ENCODE assay signal across 17 mouse cellular contexts in the genomic region with DNA sequence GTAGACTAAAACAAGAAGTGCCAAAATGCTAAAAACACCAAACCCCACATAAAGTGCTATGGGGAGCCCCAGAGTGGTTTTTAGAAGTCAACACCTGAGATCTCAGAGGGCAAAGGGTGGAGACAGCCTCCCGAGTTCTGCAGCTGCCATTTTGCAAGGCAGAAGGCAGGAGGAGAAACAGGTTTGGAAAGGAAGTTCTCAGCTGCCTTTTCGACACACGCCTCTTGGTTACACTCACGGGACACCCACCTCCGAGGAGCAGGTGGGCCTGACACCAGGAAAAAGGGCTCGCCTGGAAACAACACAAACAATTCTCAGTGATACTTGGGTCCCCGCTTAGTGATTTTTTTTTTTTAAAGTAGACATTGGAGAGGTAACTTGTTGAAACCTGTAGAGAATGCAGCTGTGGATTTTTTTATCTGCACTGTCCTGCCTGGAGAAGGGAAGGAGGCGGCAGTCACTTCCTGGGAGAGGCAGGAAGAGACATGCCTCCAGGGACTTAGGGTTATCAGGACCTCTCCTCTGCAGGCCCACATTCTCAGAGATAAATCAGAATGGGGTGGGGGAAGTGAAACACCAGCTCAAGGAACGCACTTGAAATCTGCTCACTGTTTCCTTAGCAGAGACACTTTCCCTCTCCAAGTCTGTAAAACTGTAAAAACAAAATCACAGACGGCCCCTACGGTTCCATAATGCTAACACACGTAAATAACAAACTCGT. TPM values are rescaled to one million over a fixed set of nuclear protein-coding genes. Genes with fewer than 3 reads are reported as not detected.
A peak's percentile ranks its signal among the peaks of the same experiment; 100 is the strongest.
DNase-seq lines count a peak whose midpoint lies in the region; ATAC-seq and TF ChIP-seq lines count a peak whose summit lies in the region.
"Had no signal": no experiment of that assay in that cellular context is flagged by ENCODE, and none has a peak within 500 bp of the region (broad histone marks: within the 10 kb centered on the region; RNA-seq: fewer than 3 reads in every experiment).

No protein-coding gene starts in this region.

- peaks cover 27% of the 10 kb centered on the region for H3K4me1 ChIP-seq in kidney, embryonic 15.5 days
- H3K4me1 ChIP-seq in MEL (ENCODE audit: control insufficient read depth in 1 of 2, insufficient read depth in 2 of 2, low read length in 2 of 2): peaks cover 2 to 13% of the 10 kb centered on the region in 2 experiments; a peak in 2 of 4 replicates
- H3K4me1 ChIP-seq in liver, embryonic 11.5 days (replicated peaks; ENCODE audit: control insufficient read depth, insufficient read depth, low read length): peaks cover 12% of the 10 kb centered on the region

- no peaks in the 10 kb centered on the region for H3K79me2 ChIP-seq in MEL (ENCODE audit: control insufficient read depth, insufficient read depth, low read length, poor library complexity)

- no peak for TF ChIP-seq RAD21 in MEL (IDR thresholded peaks at IDR 0.05; ENCODE audit: low read depth, low read length)

- no peak for TF ChIP-seq CTCF in MEL (IDR thresholded peaks at IDR 0.05 in 2 of 3, conservative IDR thresholded peaks at IDR 0.05 in 1 of 3; ENCODE audit: control insufficient read depth in 1 of 3, insufficient read depth in 1 of 3, low read depth in 2 of 3, low read length in 3 of 3, poor library complexity in 1 of 3, severe bottlenecking in 1 of 3)

- no peak overlapping the region for H3K4me3 ChIP-seq in kidney, embryonic 15.5 days (replicated peaks)
- H3K4me3 ChIP-seq in MEL (ENCODE audit: control insufficient read depth in 1 of 2, insufficient read depth in 1 of 2, low read depth in 2 of 2, low read length in 2 of 2): peak overlapping the region; percentile 19 to 37
- no peak overlapping the region for H3K4me3 ChIP-seq in liver, embryonic 11.5 days (ENCODE audit: low read depth, low read length)
- H3K4me3 ChIP-seq: forebrain, embryonic 10.5 days; heart, adult 2 months had no signal

- no peak overlapping the region for H3K9ac ChIP-seq in kidney, embryonic 15.5 days
- 0 out of 2 replicates have a peak overlapping the region, but pooled peaks have one; percentile 5 for H3K9ac ChIP-seq in MEL (ENCODE audit: control insufficient read depth, low read depth, low read length, poor library complexity, severe bottlenecking)
- no peak overlapping the region for H3K9ac ChIP-seq in liver, embryonic 11.5 days (ENCODE audit: low read depth, low read length)
- H3K9ac ChIP-seq: liver, embryonic 14.5 days had no signal

- no peaks in the 10 kb centered on the region for H3K36me3 ChIP-seq in kidney, embryonic 15.5 days
- H3K36me3 ChIP-seq in MEL (ENCODE audit: control insufficient read depth in 1 of 2, insufficient read depth in 2 of 2, low read length in 2 of 2): peaks cover 0 to 9% of the 10 kb centered on the region in 2 experiments; a peak in 2 of 4 replicates
- no peaks in the 10 kb centered on the region for H3K36me3 ChIP-seq in liver, embryonic 11.5 days (ENCODE audit: control insufficient read depth, insufficient read depth, low read length)
- H3K36me3 ChIP-seq: forebrain, embryonic 10.5 days had no signal

- intact Hi-C loops in left cerebral cortex, postnatal 36 days (cut with DNase I): no loop called here

- peak overlapping the region; percentile 34 for H3K27ac ChIP-seq in kidney, embryonic 15.5 days
- H3K27ac ChIP-seq in MEL (ENCODE audit: control insufficient read depth, low read depth, low read length): no peak overlapping the region
- no peak overlapping the region for H3K27ac ChIP-seq in liver, embryonic 11.5 days (ENCODE audit: low read depth, low read length)
- H3K27ac ChIP-seq: forebrain, embryonic 10.5 days; heart, adult 2 months; liver, embryonic 14.5 days had no signal

- peak; percentile 74 to 86 for TF ChIP-seq EP300 in MEL (IDR thresholded peaks at IDR 0.05; ENCODE audit: low read depth in 1 of 2, low read length in 2 of 2)

- WGBS in kidney, embryonic 15.5 days: 46% methylated on average over 13 of the region's 13 CpGs
- 37% methylated on average over 13 of the region's 13 CpGs for WGBS in liver, embryonic 11.5 days

- TF ChIP-seq POLR2A in MEL (IDR thresholded peaks at IDR 0.05; ENCODE audit: control insufficient read depth in 1 of 2, insufficient read depth in 1 of 2, low read depth in 1 of 2, low read length in 2 of 2, poor library complexity in 1 of 2): no peak

- H3K27me3 ChIP-seq in kidney, embryonic 15.5 days: no peaks in the 10 kb centered on the region
- no peaks in the 10 kb centered on the region for H3K27me3 ChIP-seq in MEL (ENCODE audit: control insufficient read depth in 1 of 2, insufficient read depth in 2 of 2, low read length in 2 of 2)
- no peaks in the 10 kb centered on the region for H3K27me3 ChIP-seq in liver, embryonic 11.5 days (replicated peaks; ENCODE audit: control insufficient read depth, insufficient read depth, low read length)

- H3K9me3 ChIP-seq in kidney, embryonic 15.5 days (replicated peaks): no peaks in the 10 kb centered on the region
- H3K9me3 ChIP-seq in MEL (replicated peaks; ENCODE audit: insufficient read depth, low read length): no peaks in the 10 kb centered on the region
- no peaks in the 10 kb centered on the region for H3K9me3 ChIP-seq in liver, embryonic 11.5 days (ENCODE audit: control insufficient read depth, low read length)
- H3K9me3 ChIP-seq: forebrain, embryonic 10.5 days had no signal

- no peak overlapping the region for H3K4me2 ChIP-seq in kidney, embryonic 15.5 days
- peak overlapping the region; percentile 26 for H3K4me2 ChIP-seq in liver, embryonic 11.5 days
- H3K4me2 ChIP-seq: midbrain, embryonic 11.5 days had no signal

- no peak for DNase-seq in kidney, postnatal 14 days
- DNase-seq in MEL (ENCODE audit: low read depth, low spot score): peak; percentile 56
- no peak for DNase-seq in liver, embryonic 11.5 days (ENCODE audit: low spot score)
- DNase-seq in thymus, postnatal 25 days: peak; percentile 44
- no peak for DNase-seq in left cerebral cortex, postnatal 36 days (ENCODE audit: low spot score in 2 of 2)
- DNase-seq in kidney, adult 9 months: no peak
- DNase-seq: adrenal gland, adult 2 months; cerebellum, adult 9-10 months; heart, adult 2 months; kidney, adult 18-20 months; lung, postnatal 14 days had no signal

- no peak for ATAC-seq in kidney, embryonic 15.5 days (replicated peaks; ENCODE audit: low FRiP score)
- no peak; the same call in 1 of the 2 replicates for ATAC-seq in liver, embryonic 11.5 days (replicated peaks; ENCODE audit: low FRiP score)
- ATAC-seq: hindbrain, embryonic 16.5 days had no signal

TF ChIP-seq in MEL, 35 proteins besides CTCF, POLR2A, EP300 and RAD21 (continues in another document):
- TF ChIP-seq MYC (IDR thresholded peaks at IDR 0.05; ENCODE audit: low read depth, low read length): no peak
- TF ChIP-seq SMC3 (IDR thresholded peaks at IDR 0.05; ENCODE audit: low read depth, low read length): no peak
- no peak for TF ChIP-seq MAFK (IDR thresholded peaks at IDR 0.05; ENCODE audit: borderline replicate concordance, low read depth, low read length)
- no peak for TF ChIP-seq KAT2A (conservative IDR thresholded peaks at IDR 0.05; ENCODE audit: low read depth, low read length)
- TF ChIP-seq ZMIZ1 (IDR thresholded peaks at IDR 0.05; ENCODE audit: low read depth, low read length): no peak
- no peak for TF ChIP-seq NELFE (IDR thresholded peaks at IDR 0.05; ENCODE audit: low read depth, low read length)
- TF ChIP-seq TCF12 (IDR thresholded peaks at IDR 0.05; ENCODE audit: low read depth, low read length): peak; percentile 70
- TF ChIP-seq POLR2AphosphoS5 (IDR thresholded peaks at IDR 0.05; ENCODE audit: borderline replicate concordance, low read depth, low read length): no peak
- no peak; the same call in 1 of the 2 replicates for TF ChIP-seq MAX (IDR thresholded peaks at IDR 0.05; ENCODE audit: low read length)
- no peak for TF ChIP-seq CHD1 (IDR thresholded peaks at IDR 0.05; ENCODE audit: low read depth, low read length)
- peak; percentile 67; the same call in 1 of the 2 replicates for TF ChIP-seq RCOR1 (IDR thresholded peaks at IDR 0.05; ENCODE audit: low read depth, low read length)
- 0 out of 2 replicates have a peak, but pooled peaks have one; percentile 15 for TF ChIP-seq ETS1 (IDR thresholded peaks at IDR 0.05; ENCODE audit: low read depth, low read length)
- no peak for TF ChIP-seq JUND (IDR thresholded peaks at IDR 0.05; ENCODE audit: low read depth, low read length)
- no peak for TF ChIP-seq BHLHE40 (IDR thresholded peaks at IDR 0.05; ENCODE audit: borderline replicate concordance, low read depth, low read length)
- no peak for TF ChIP-seq UBTF (IDR thresholded peaks at IDR 0.05; ENCODE audit: borderline replicate concordance, insufficient read depth, low read depth, low read length)
- no peak for TF ChIP-seq GABPA (IDR thresholded peaks at IDR 0.05; ENCODE audit: low read depth, low read length)
- TF ChIP-seq ZC3H11A (IDR thresholded peaks at IDR 0.05; ENCODE audit: low read depth, low read length): no peak
- no peak for TF ChIP-seq HCFC1 (IDR thresholded peaks at IDR 0.05; ENCODE audit: low read depth, low read length)
- no peak for TF ChIP-seq USF2 (IDR thresholded peaks at IDR 0.05; ENCODE audit: borderline replicate concordance in 1 of 2, insufficient read depth in 1 of 2, low read depth in 1 of 2, low read length in 2 of 2)
- no peak for TF ChIP-seq MYB (IDR thresholded peaks at IDR 0.05; ENCODE audit: low read depth, low read length)
- TF ChIP-seq TAL1 (IDR thresholded peaks at IDR 0.05; ENCODE audit: low read length): peak; percentile 43; the same call in 1 of the 2 replicates
- TF ChIP-seq SIN3A (IDR thresholded peaks at IDR 0.05; ENCODE audit: low read length): no peak
- no peak for TF ChIP-seq TBP (IDR thresholded peaks at IDR 0.05; ENCODE audit: low read depth, low read length)
- peak; percentile 81 for TF ChIP-seq GATA1 (IDR thresholded peaks at IDR 0.05; ENCODE audit: low read depth, low read length)

RNA-seq across cellular contexts. Expression of a gene that starts 23.0 kb away (rescaled TPM):
- 24.8 TPM in 2 replicates for polyA plus RNA-seq in kidney, embryonic 15.5 days (2015; fragmentation: Nextera tagmentation; extraction: Ambion mirVana)
- 0.12 and 0.16 TPM in 2 replicates for total RNA-seq in MEL (2012; rRNA removed)
- polyA plus RNA-seq in MEL (2012; ENCODE audit: insufficient read depth in 1 of 2, insufficient read length in 2 of 2, low read depth in 1 of 2, low replicate concordance in 2 of 2, missing spikeins in 1 of 2): under 1 TPM in 1 of 2 experiments, not detected in 1; 0.81 TPM
- 0.53 and 0.55 TPM in 2 replicates for polyA plus RNA-seq in liver, embryonic 11.5 days (2014; fragmentation: Nextera tagmentation; extraction: Ambion mirVana)
- total RNA-seq in left cerebral cortex, postnatal 36 days (2021): not detected
- total RNA-seq: left cerebral cortex, adult 18-20 months had no signal
- polyA plus RNA-seq: adrenal gland, adult 2 months had no signal

RNA-seq across cellular contexts. Expression of a gene that starts 57.2 kb away (rescaled TPM):
- 88.2 and 94.1 TPM in 2 replicates for polyA plus RNA-seq in kidney, embryonic 15.5 days (2015; fragmentation: Nextera tagmentation; extraction: Ambion mirVana)
- 24.4 and 24.6 TPM in 2 replicates for total RNA-seq in MEL (2012; rRNA removed)
- polyA plus RNA-seq in MEL (2012; ENCODE audit: insufficient read depth in 1 of 2, insufficient read length in 2 of 2, low read depth in 1 of 2, low replicate concordance in 2 of 2, missing spikeins in 1 of 2): 10 to 100 TPM in 1 of 2 experiments, not detected in 1; 24.6 TPM
- 69.4 and 70.1 TPM in 2 replicates for polyA plus RNA-seq in liver, embryonic 11.5 days (2014; fragmentation: Nextera tagmentation; extraction: Ambion mirVana)
- 10 to 100 TPM; 33.4 to 34.0 TPM for total RNA-seq in left cerebral cortex, postnatal 36 days (2021)

Comparison
In these comparisons a context has a peak if more than half of its experiments do, and no peak if none do; other contexts are left out.
1. H3K4me3 ChIP-seq: peak in MEL (2 of 2); none in kidney, embryonic 15.5 days (single experiment) and liver, embryonic 11.5 days (single experiment).
2. DNase-seq: peak in MEL (single experiment) and thymus, postnatal 25 days (single experiment); none in kidney, postnatal 14 days (single experiment), liver, embryonic 11.5 days (single experiment), left cerebral cortex, postnatal 36 days (0 of 2) and kidney, adult 9 months (single experiment).
3. RNA of a gene that starts 23.0 kb away (polyA plus RNA-seq): 24.8 TPM in kidney, embryonic 15.5 days; 0.81 TPM in MEL and 0.53 to 0.55 TPM in liver, embryonic 11.5 days; every median in the first group is over 10 times any median in the second.